Mouse (Mus musculus) retina, adult 2 months (tissue): ENCODE measurements around the gene Bsnd.

Experiments
- DNase-seq: peaks from one replicate; pipeline ENCODE4 v3.0.0-alpha.2; 2012; ENCODE audit warnings: low read depth, low spot score

The Bsnd gene

DNA sequence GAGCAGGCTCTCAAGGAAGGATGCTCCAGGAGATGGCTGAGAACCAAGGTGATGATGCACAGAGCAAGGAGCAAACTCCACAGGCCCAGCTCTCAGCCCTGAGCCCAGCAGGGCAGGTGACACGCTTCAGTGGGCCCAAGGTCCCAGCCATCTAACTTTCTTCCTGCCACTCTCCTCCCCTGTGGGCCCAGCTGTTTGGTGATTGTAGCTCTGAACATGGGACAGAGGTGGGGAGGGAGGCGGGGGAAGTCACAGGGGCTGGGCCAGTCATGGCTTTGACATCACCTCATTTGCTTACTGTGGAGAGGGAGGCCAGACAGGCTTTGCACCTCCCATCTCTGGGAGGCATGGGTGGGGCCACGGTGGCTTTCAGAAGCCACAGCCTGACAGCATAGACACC lies at the start of gene Bsnd:
Bsnd (minus strand) TSS at position 168 of the 400 bp plus-strand sequence.
- DNase-seq = no peak

DNA sequence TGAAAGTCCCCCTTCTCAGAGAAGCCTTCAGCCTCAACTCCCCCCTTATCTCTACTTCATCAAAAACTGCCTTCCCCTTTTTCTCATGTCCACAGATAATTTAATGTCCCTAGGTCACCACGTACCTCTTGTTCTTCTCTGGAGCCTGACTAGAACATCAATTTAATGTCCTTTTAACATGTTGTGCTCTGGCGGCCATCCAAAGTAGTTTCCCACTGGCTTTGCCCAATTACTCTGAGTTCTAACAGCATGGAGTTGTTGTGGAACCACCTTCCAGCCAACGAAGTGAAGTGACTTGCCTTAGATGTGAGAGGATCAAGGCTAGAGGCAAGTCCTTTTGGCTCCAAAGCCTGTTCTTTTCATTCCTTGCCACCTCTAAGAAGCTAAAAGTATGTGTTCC lies 49.4 kb upstream of the Bsnd start:
- DNase-seq = no peak

DNA sequence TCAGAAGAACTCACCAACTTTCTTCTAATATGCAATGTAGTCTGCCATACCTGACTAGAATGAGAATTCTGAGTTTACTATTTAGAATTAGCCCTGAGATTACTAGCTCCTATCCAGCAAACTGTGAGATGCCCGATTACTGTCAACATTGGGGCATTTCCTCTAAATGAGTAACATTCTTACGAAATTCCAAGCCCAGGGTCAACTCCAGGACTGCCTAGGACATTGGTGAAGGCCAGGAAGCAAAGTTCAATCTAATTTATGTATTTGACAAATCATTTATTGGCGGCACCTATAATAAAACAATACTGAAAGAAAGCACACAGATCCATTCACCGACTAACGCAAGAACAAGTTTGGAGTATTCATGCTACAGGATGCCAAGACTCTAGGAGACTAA lies 47.7 kb upstream of the Bsnd start:
- no peak for DNase-seq

DNA sequence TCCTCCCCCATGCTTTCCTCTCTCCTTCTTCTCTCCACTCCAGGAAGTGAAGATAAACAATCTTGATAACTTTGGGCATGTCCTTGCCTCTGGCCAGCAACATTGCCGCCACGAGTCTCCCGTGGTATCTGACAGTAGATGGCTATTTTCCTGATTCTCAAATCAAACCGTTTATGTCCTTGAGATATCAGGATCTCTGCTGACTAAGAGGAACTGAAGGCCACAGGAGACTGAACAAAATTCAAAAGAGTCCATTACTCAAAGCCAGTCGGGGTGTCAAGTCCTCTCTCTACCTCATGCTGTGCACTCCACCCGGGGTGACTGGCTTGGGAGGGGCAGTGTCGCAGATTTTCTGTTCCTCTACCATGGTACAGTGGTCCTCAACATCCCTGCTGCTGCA lies 42.2 kb upstream of the Bsnd start:
- DNase-seq = no peak

- DNase-seq = no peak
These were observed 41.5 kb upstream of the Bsnd start for GRCm38 (mm10) chr4:106533421-106534080.

DNA sequence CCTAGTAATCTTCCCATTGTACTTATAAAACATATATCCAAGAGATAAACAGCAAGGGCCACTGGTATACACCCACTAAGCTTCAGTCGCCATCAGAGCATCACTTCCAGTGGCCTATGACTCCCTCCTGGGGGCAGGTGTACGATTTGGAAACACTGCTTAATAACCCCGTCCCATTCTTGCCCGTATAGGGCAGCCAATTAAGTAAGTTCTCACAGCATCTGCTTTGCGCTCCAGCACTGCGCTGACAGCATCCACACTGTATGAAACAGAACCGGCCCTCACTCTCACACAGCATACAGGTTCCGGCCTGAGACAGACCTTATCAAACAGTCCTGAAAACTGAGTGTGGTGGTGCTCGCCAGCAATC lies 38.0 kb upstream of the Bsnd start:
- no peak for DNase-seq

- DNase-seq = peak; percentile 81
These were observed 37.5 kb upstream of the Bsnd start for GRCm38 (mm10) chr4:106529375-106530112.

DNA sequence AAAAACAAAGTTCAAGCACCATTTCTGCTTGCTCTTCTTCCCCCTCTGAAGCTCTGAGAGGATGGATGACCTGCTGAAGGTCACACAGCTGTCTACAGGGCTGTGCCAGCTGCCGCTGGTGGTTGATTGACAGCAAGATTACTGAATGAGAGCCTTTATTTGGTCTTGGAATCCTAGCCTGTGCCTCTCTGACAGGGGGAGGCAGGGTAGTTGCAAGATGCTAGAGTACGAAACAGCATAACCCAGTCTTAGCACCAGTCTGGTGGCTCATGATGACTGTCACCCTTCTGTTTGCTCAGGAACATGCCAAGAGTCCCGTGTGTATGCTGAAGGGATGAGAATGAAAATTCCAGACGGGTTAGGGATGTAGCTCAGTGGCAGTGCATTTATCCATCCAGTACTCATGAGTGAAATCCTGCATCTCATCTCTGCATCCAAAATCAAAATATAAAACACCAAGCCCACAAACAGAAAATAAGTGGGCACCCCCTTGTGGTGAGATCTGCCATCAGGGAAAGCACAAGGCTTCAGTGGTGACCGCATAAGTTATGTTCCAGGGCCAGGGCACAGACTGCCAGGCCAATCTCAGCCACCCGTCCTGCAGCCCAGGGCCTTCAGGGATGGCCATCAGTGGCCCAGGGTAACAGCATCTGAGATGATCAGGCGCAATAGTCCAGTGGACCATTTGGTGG lies 35.9 kb upstream of the Bsnd start:
- DNase-seq = no peak

GRCm38 (mm10) chr4:106525001-106525400 lies 32.9 kb upstream of the Bsnd start:
- no peak for DNase-seq

DNA sequence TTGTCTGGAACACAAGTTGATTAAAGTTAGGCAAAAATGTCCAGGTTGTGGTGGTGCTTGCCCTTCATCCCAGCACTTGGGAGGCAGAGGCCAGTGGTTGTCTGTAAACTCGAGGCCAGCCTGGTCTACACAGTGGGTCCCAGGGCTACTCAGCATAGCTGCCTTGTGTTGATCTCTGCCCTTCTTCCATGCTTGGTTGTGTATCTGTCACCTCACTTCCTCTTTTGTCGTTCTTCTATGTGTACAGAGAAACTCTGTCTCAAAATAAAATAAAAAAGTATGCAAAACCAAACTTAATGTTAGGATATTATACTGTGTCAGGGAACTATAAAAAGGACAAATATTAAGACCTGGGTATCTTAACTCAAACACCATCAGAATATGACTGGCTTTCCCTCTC lies 32.0 kb upstream of the Bsnd start:
- no peak for DNase-seq

DNA sequence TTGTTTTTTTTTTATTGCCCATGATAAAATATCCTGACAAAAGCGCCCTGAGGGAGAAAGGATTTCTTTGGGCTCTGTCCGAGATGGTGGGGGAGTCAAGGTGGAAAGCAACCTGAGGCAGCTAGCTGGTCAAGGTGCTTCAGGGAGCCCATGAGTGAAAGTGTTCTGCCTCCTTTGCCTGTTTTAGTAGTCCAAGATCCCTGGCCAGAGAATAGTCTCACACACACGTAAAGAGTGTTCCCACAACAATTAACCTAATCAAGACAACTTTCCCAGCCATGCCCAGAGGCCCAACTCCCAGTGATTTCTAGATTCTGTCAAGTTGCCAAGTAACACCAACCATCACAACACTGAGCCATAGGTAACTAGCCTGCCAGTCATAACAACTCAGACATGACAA lies 30.5 kb upstream of the Bsnd start:
- no peak for DNase-seq

- no peak for DNase-seq
These were observed 22.5 kb upstream of the Bsnd start for GRCm38 (mm10) chr4:106514606-106515005.

DNA sequence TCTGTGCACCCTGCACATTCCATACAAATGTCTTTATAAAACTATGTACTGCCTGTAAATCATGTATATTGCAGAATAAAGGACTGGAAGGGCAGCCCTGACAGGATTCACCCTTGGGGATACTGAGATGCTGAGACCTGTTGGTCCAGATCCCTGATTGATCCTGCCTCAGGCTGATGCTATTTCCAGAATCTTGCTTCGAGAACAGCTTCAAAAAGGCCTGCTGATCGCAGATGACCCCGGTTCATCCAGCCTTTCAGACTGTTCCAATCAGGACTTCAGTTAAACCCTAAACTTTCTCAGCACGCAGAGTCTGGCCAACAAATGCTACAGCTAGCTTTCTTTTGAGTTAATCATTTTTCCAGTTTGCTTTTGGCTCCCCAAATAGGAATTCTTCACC lies 17.8 kb upstream of the Bsnd start:
- no peak for DNase-seq

- DNase-seq = no peak
These were observed 13.5 kb upstream of the Bsnd start for GRCm38 (mm10) chr4:106505453-106506058.

DNA sequence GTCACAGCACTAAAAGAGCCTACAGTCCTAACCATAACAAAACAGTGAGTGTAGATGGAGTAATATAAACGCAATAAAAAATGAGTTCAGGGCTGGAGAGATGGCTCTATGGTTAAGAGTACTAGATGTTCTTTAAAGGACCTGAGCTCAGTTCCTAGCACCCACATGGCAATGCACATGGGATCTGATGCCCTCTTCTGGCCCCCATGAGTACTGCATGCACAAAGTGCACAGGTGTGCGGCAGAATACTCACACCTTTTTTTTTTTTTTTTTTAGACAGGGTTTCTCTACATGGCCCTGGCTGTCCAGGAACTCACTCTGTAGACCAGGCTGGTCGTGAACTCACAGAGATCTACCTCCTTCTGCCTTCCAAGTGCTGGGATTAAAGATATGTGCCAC lies 11.5 kb upstream of the Bsnd start:
- DNase-seq = no peak

DNA sequence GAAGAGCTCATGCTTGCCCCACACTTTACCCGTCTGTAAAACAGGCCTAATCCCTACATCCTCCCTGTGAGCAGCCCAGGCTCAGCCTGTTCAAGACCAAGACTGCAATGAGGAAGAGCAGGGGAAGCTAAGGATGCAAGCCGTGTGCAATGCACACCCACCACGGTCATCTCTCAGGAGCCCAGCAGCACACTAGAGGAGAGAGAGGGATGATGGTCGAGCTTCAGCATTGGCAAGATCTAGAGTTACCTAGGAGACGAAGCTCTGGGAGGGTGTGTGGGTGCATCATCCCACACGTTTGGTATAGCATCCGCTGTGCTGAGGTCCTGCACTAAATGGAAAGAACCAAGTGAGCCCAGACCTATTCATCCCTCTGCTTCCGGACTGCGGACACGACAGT lies 8.0 kb upstream of the Bsnd start:
- DNase-seq = no peak

DNA sequence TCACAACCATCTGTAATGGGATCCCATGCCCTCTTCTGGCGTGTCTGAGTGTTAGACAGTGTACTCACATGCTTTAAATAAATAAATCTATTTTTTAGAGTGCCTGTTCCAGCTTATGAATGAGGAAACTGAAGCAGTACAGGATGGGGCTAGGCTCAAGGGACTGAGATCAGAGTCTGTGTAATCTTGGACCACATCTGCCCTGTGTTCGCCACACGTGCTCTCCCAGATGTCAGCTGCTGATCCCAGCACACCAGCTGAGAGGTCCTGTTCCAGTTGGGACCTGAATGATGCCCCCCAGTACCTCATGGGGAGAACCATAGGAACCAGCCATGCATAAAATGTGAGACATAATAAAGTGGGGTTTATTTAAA lies 6.4 kb upstream of the Bsnd start:
- DNase-seq = no peak

DNA sequence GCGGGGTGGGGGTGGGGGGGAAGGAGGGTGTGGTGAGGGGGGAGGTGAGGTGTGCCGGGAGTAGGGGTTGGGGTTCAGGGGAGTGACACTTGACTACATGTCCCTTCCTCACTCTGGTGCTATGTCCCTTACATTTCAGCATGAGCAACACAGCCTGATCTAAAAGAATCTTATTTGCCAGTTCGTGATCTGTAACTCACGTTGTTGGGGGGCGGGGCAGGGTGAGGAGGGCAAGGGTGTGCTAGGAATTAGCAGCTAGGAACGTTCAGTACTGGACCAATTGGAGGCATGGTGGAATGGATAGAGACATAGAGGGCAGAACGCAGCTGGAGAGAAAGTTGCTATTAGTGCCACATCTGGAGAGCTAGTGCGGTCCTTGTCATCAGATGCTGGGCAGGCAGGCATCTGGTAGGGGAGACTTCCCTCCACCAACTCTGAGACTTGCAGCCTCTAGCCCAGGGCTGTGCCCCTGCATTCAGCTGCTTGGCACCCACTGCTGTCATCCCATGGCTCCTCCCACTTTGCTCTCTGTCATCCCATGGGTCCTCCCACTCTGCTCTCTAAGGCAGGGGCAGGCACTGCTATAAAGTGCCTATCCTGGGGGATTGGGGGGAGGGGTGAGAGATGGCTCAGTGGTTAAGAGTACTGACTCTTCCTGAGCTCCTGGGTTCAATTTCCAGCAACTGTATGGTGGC lies 5.8 kb upstream of the Bsnd start:
- no peak for DNase-seq

DNA sequence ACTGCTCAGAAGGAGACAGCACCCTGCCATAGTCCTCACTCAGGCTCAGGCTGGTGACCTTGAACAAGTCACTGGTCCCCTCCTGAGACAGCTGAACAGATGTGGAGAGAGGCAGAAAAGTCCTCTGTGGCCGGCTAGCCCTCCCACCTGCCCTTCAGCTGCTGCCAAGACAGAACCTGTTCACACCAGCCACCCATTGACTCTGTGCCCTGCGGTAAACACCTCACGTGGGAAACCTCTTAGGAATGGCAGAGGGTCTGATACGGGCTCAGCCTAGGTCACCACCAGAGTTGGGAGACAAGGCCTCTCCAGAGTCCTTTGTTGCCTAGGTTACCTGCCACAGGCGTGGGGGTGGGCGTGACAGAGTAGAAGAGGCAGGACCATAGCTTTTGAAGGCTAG lies 4.8 kb upstream of the Bsnd start:
- DNase-seq = no peak

GRCm38 (mm10) chr4:106493639-106494038 lies 1.6 kb upstream of the Bsnd start:
- DNase-seq = no peak

DNA sequence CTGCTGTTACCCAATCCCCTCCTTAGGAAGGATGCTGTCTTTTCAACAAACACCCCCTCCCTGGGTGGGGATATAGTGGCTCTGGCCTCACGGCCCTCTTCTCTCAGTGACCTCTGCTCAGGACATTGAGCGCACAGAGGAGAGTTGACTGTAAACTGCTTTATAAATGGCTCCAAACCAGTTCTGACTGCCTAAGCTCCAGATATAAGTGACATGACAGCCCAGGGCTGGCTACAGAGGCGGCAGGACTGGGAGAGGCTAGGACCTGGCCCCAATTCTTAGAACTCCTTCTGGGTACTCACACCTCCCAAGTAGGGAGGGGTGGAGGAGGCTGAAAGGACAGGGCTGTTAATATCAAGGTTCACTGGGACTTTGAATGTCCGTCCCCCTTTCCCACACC lies 1.5 kb downstream of the Bsnd start:
- no peak for DNase-seq

DNA sequence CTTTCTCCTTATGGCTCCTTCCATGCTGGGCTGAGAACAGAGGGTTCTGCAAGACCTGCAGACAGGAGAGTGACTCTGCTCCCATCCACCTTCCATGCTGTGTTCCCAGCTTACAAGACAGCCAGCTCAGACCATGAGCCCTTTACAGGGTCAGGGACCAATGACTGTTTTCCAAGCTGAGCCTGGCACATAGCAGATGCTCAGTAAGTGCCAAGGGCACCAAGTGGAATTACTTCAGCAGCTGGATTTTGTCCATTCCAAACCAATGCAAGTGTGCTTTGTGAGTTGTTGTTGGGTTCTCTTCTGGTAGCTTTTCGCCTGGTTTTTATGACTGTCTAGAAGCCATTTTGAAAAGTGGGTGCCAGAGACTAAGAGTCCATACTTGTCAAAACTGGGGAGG lies 8.3 kb downstream of the Bsnd start:
- no peak for DNase-seq
